Mouse (Mus musculus): ENCODE measurements at regions not wholly inside any gene's neighbourhood (a gene's known extent, or its start where the extent isn't known, plus 50 kb on each side); places are given as distances from the start of the nearest gene placed in this dataset.
A peak's percentile ranks its signal among the peaks of the same experiment; 100 is the strongest.

- DNase-seq: peak; percentile 1
These were observed 157.7 kb upstream of the 1700009N14Rik start for GRCm38 (mm10) chr4:39292348-39292845.

GRCm38 (mm10) chr4:39310131-39310530 lies 140.0 kb upstream of the 1700009N14Rik start:
- DNase-seq: no peak

- no peak for DNase-seq
These were observed 105.5 kb upstream of the 1700009N14Rik start for GRCm38 (mm10) chr4:39344401-39345138.

GRCm38 (mm10) chr4:39345139-39345412 lies 105.0 kb upstream of the 1700009N14Rik start:
- DNase-seq: no peak

GRCm38 (mm10) chr4:39368159-39368558 lies 81.9 kb upstream of the 1700009N14Rik start:
- DNase-seq: no peak

GRCm38 (mm10) chr4:39380771-39381170 lies 69.3 kb upstream of the 1700009N14Rik start:
- no peak for DNase-seq

GRCm38 (mm10) chr4:39398226-39398625 lies 51.9 kb upstream of the 1700009N14Rik start:
- peak; percentile 39 for DNase-seq
